Comparison of ENCODE assay signal across 9 mouse cellular contexts in the genomic region with DNA sequence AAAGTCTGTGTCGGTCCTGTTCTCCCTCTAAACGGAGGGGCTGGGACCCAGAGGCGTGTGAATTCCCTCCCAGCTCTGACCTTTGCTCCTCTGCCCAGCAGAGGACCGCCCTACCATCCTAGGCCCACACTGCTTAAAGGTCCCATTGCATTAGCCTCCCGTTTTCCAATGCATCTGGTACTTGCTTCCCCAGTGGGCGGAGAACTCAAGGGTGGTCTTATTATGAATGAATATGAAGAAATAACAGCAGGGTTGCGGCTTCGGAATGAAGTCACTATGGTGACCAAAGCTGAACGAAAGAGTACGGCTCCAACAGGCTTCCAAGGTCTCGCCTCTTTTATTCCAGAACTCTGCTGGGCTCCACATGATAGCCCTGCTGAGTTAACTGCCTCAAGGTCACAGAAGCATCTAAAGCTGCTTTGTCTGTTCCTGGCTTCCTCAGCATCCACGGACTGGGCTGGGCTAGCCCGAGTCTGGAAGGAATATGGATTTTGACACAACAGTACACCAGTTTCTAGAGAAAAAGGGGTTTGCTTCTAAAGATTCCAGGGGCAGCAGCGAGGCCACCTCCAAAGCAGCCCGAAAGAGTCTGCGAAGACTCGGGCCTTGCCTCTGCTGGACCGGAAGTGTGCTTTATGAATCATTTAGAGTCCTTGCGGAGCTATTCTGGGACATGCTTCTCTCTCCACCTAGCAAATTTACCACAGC. TPM values are rescaled to one million over a fixed set of nuclear protein-coding genes. Genes with fewer than 3 reads are reported as not detected.
DNase-seq lines count a peak whose midpoint lies in the region; ATAC-seq and TF ChIP-seq lines count a peak whose summit lies in the region.
"Had no signal": no experiment of that assay in that cellular context is flagged by ENCODE, and none has a peak within 500 bp of the region (broad histone marks: within the 10 kb centered on the region; RNA-seq: fewer than 3 reads in every experiment).

No protein-coding gene starts in this region.

- no peaks in the 10 kb centered on the region for H3K36me3 ChIP-seq in hindbrain, embryonic 16.5 days (ENCODE audit: control insufficient read depth, insufficient read depth, low read length)
- H3K36me3 ChIP-seq: limb, embryonic 12.5 days had no signal

- peaks cover 2% of the 10 kb centered on the region; the same call in 1 of the 2 replicates for H3K9me3 ChIP-seq in hindbrain, embryonic 16.5 days (ENCODE audit: control insufficient read depth, low read length)
- H3K9me3 ChIP-seq: limb, embryonic 12.5 days had no signal

- intact Hi-C loops in left cerebral cortex, postnatal 4 days (cut with DNase I): no loop called here
- intact Hi-C loops in left cerebral cortex, adult 2 months (cut with DNase I): no loop called here

- no peak overlapping the region for H3K4me3 ChIP-seq in left cerebral cortex, adult 2 months
- H3K4me3 ChIP-seq in hindbrain, embryonic 16.5 days (ENCODE audit: low read length): no peak overlapping the region
- H3K4me3 ChIP-seq: limb, embryonic 12.5 days had no signal

- H3K4me1 ChIP-seq in hindbrain, embryonic 16.5 days (ENCODE audit: control insufficient read depth, insufficient read depth, low read depth, low read length): peaks cover 8% of the 10 kb centered on the region
- H3K4me1 ChIP-seq: limb, embryonic 12.5 days had no signal

- peak; percentile 87 for ATAC-seq in hindbrain, embryonic 16.5 days

- H3K27ac ChIP-seq in left cerebral cortex, adult 2 months: no peak overlapping the region
- peak overlapping the region; percentile 59 for H3K27ac ChIP-seq in hindbrain, embryonic 16.5 days (ENCODE audit: low read depth, low read length)
- H3K27ac ChIP-seq: limb, embryonic 12.5 days had no signal

- peak; percentile 55 for DNase-seq in left cerebral cortex, postnatal 4 days
- DNase-seq in left cerebral cortex, adult 2 months (ENCODE audit: extremely low spot score in 1 of 2, low spot score in 2 of 2): no peak
- DNase-seq in cerebellum, postnatal 14 days: peak; percentile 21 to 27
- DNase-seq in retina, postnatal 1 day: peak; percentile 66
- DNase-seq in layer of hippocampus, postnatal 36 days: no peak
- no peak for DNase-seq in natural killer cell, adult 2 months (ENCODE audit: low spot score in 2 of 2)
- no peak for DNase-seq in left cerebral cortex, adult 9 months (ENCODE audit: low spot score in 2 of 2)

- H3K27me3 ChIP-seq in hindbrain, embryonic 16.5 days (replicated peaks; ENCODE audit: control insufficient read depth, insufficient read depth, low read length): no peaks in the 10 kb centered on the region
- H3K27me3 ChIP-seq: limb, embryonic 12.5 days had no signal

- H3K9ac ChIP-seq in hindbrain, embryonic 16.5 days (ENCODE audit: low read depth, low read length): peak overlapping the region; percentile 17
- H3K9ac ChIP-seq: limb, embryonic 12.5 days had no signal

- no peak overlapping the region for H3K4me2 ChIP-seq in hindbrain, embryonic 16.5 days (ENCODE audit: low read length)
- H3K4me2 ChIP-seq: limb, embryonic 12.5 days had no signal

- WGBS in hindbrain, embryonic 16.5 days: 33% methylated on average over 19 of the region's 19 CpGs

- no peak for TF ChIP-seq CTCF in left cerebral cortex, adult 2 months (IDR thresholded peaks at IDR 0.05)

RNA-seq across cellular contexts. Expression of gene Pwwp2a, which starts 14.6 kb away (rescaled TPM):
- 10 to 100 TPM; 61.1 to 70.5 TPM for total RNA-seq in left cerebral cortex, postnatal 4 days (2021)
- total RNA-seq in left cerebral cortex, adult 2 months (2021): 10 to 100 TPM; 65.2 to 65.7 TPM
- 12.5 and 20.3 TPM in 2 replicates for polyA plus RNA-seq in hindbrain, embryonic 16.5 days (2015; fragmentation: Nextera tagmentation; extraction: Ambion mirVana)
- 10 to 100 TPM; 69.4 to 77.8 TPM for total RNA-seq in layer of hippocampus, postnatal 36 days (2021)

Comparison
In these comparisons a context has a peak if more than half of its experiments do, and no peak if none do; other contexts are left out.
1. DNase-seq: peak in left cerebral cortex, postnatal 4 days (single experiment), cerebellum, postnatal 14 days (2 of 2) and retina, postnatal 1 day (single experiment); none in left cerebral cortex, adult 2 months (0 of 2), layer of hippocampus, postnatal 36 days (0 of 2), natural killer cell, adult 2 months (0 of 2) and left cerebral cortex, adult 9 months (0 of 2).